Mouse (Mus musculus) mouse embryonic stem cell (cell line): ENCODE measurements around the gene Gm10318.

Source experiments
- in situ Hi-C, 2 experiments: fragments of 300-500 bp; cut with MboI; formaldehyde crosslinking; loops; 1 replicate in 1 of 2; 3 replicates in 1 of 2; pipeline ENCODE4 v1.14.3; 2019 to 2020; ENCODE audit warnings: low sequenced_read_pairs in 2 of 2, low pct_unique_long_range_greater_than_20kb in 1 of 2, mixed read lengths in 1 of 2; ENCODE audit not compliant: unreplicated experiment in 1 of 2

Gm10318 gene

DNA sequence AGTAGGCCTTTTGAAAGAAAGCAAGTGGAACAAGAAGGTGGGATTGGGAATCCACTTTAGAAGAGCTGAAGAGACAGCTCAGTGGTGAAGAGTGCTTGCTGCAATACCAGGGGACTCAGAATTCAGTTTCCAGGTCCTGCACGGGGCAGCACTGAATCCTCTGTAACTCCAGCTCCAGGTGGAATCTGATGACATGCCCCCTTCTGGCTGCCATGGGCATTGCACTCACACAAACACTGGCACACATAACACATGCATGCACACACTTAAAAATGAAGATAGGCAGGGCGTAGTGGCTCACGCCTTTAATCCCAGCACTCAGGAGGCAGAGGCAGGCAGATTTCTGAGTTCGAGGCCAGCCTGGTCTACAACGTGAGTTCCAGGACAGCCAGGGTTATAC, 29.9 kb downstream of the Gm10318 start:
- in situ Hi-C loops = no loop called here

DNA sequence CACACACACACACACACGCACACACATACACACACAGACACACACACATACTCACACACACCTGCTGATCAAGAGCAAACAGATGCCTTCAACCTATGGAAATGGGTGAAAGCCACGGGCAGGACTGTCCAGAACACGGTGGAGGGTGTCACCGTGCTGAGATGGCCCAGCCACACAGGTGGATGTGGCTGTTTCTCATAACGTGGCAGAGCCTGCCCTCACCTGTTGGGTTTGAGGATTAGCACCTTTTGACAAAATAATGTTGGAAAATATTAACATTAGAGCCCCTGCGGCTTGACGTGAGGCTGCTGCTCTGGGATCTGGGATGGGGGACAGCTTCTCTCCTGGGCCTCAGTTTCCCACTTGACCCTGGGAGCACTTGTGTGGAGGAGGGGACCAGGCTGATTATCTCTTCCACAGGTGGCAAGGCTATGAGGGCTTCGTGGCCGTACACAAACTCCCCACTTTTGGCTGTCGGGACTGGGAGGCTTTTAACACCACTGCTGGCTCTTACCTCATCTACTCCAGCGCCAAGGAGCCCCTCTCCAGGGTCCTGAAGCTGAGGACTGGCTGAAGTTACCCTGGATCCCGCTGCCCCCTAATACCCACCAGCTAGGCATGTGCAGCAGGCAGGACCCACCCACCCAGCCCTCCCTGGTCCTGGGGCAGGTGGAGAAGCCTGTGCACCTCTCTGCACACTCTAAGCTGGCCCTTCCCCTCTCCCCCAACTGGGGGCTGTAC, 33.5 kb downstream of the Gm10318 start:
- in situ Hi-C loops = no loop called here

DNA sequence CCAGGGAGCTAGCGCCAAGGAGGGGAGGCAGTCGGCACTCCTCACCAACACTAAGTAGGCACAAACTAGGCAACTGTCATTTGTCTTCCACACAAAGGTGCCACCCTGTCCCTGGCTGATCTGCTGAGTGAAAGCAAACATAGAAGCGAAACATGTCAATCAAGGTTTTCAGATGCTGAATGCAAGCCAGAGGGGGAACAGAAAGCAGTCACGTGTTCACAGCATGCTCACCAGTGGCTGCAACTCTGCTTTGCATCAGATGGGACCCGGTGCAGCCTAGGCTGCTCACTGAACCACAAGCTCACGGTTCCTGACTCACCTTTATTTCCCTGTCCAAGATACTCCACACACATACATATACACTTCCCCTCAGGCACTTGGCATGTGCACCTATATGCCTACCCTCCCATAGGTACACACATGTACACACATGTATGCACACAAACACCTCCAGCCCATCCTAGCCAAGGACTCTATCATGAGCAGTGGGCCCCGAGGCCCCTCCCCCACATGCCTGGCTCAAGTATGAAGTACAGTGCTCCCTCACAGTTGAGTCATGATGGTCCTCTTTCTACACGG, 38.4 kb downstream of the Gm10318 start:
- in situ Hi-C loops = no loop called here

DNA sequence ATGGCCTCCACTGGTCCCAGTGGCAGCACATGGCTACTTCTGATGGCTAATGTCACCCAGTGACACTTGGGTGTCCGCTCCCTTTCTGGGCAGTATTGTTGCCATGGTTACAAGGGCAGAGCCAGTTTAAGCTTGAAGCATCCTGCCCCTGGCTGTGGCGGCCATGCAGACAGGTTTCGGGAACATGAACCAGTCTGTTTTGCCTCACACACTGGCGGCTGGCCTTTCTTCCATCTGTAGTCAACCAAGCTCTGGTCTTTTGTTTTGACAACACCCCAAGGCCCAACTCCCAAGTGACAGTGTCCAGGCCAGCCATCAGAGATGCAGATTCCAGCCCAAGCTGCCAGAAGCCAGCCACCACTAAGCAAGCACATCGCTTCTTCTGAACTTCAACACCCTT, 42.9 kb downstream of the Gm10318 start:
- in situ Hi-C loops = no loop called here

DNA sequence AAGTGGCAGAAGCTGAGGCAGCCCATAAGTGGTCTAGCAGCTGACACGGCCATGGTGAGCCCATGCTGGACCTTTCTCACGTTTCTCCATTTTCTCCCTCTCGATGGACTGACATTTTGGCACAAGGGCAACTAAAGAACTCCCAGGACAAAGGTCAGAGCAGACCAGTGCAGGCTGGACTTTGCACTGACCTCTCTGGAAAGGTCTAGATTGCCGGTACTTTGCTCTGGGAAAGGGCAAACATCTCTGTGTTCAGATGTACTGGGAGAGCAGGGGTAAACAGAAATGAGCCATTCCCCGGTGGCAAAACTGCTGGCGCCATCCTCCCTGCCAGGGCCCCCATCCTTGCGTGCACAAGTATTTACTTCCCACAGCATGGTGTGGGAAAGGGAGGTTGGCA, 47.5 kb downstream of the Gm10318 start:
- in situ Hi-C loops = no loop called here

- in situ Hi-C loops = no loop called here
Observed at GRCm38 (mm10) chr10:77900903-77901818, 48.5 kb downstream of the Gm10318 start.

DNA sequence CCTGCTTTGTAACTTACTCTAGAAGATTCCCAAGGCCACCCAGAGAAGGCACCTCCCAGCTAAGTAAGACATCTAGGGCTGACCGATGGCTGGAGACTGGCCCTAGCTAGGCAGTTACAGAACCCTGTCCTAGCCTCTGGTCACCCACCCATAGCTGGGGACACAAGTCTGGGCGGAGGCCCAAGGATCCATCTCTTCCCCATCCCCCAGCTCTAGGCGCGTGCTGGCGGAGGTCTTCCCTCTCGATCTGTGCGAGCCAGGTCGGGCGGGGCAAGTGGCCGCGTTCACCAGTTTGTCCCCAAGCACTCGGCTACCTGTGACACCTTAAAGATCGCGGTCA, 49.2 kb downstream of the Gm10318 start:
- in situ Hi-C loops = no loop called here

GRCm38 (mm10) chr10:77902211-77902893, 49.7 kb downstream of the Gm10318 start, which contains the start of gene Lrrc3:
Lrrc3 (minus strand) TSS chr10:77902536.
- in situ Hi-C loops = no loop called here

DNA sequence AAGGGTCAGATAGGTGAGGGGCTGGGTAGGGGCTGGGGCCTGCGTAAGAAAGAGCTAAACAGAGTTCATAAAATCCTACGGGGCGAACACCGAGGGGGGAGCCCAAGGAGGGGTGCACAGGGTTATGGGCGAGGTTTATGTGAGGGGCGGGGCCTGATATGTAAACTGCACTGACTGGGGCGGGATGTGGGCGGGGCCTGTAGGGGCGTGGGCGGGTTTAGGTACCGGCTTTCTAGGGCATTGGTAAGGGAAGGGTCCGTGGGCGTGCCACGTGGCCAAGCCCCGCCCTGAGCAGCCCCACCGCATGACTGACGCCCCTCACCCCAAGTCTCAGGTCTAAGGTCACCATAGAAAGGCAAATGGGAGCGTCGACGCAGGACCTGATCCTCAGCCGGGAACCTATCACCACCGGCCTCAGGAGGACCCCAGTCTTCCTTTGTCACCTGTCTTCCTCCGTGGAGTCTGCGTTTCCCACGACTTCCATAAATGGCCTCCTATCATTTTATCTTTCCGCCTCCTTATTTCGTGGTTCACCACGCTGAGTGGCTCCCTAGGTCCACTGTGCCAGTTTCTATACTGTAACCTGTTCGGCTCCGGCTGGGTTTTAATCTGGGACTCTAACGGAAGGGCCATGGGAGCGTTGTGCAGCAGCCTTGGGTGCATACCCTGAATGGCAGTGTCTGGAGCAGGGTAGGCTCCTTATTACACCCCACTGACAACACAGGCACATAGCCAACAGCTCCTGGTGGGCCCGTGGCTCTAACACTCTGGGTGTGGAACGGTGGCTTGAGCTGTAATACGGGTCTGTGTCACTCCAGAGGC, 50.4 kb downstream of the Gm10318 start:
- in situ Hi-C loops = no loop called here
